Mouse (Mus musculus) kidney, adult 2 months (tissue): ENCODE data around the gene Prpsap2. TPM values are rescaled to one million over a fixed set of nuclear protein-coding genes. Genes with fewer than 3 reads are reported as not detected.

Experiments used
- DNase-seq: peaks from one replicate; pipeline ENCODE4 v3.0.0; 2021
- H3K27ac ChIP-seq: fragments of 200-500 bp; 2 replicates; pipeline ENCODE4 v1.5.1; 2012; ENCODE audit warnings: low read depth, low read length, control low read depth, inconsistent platforms; ENCODE audit not compliant: insufficient read depth
- H3K27me3 ChIP-seq: fragments of 200-500 bp; replicated peaks from 2 replicates; pipeline ENCODE4 v1.6.1; 2012; ENCODE audit warnings: mild to moderate bottlenecking, moderate library complexity, low read length, inconsistent platforms; ENCODE audit not compliant: control insufficient read depth, insufficient read depth
- H3K36me3 ChIP-seq: fragments of 200-500 bp; 2 replicates; pipeline ENCODE4 v1.6.1; 2012; ENCODE audit warnings: mild to moderate bottlenecking, moderate library complexity, low read length, inconsistent platforms; ENCODE audit not compliant: control insufficient read depth, insufficient read depth
- H3K4me1 ChIP-seq: fragments of 200-500 bp; 2 replicates; pipeline ENCODE4 v1.6.1; 2011; ENCODE audit warnings: low read length; ENCODE audit not compliant: control insufficient read depth, insufficient read depth
- H3K4me3 ChIP-seq: fragments of 200-500 bp; 2 replicates; pipeline ENCODE4 v1.5.1; 2011; ENCODE audit warnings: mild to moderate bottlenecking, low read depth, low read length, control low read depth; ENCODE audit not compliant: insufficient read depth
- CTCF ChIP-seq: fragments of 200-500 bp; conservative IDR thresholded peaks from 2 replicates; pipeline ENCODE4 v1.5.1; 2011; ENCODE audit warnings: low read depth, mild to moderate bottlenecking, control low read depth, low read length, moderate library complexity, mixed read lengths; ENCODE audit not compliant: insufficient read depth, insufficient read length
- POLR2A ChIP-seq: fragments of 200-500 bp; IDR thresholded peaks from one replicate; pipeline ENCODE4 v1.6.1; 2011; ENCODE audit warnings: low read depth, low read length, control low read depth
- WGBS: fragments of 180-500 bp; shearing (Covaris S2); methylation state at CpG from one replicate; pipeline ENCODE4 v1.1.7; 2018; 5-methylcytosine and 5-hydroxymethylcytosine counted together
- polyA plus RNA-seq: library from polyadenylated mRNA; depleted of rRNA; stranded (reverse); fragments of >200 nt; gene quantifications from 2 replicates; pipeline ENCODE4 v1.2.3, GENCODE M21; 2012

Prpsap2 gene
- polyA plus RNA-seq, 1 experiment: 21.4 TPM

DNA sequence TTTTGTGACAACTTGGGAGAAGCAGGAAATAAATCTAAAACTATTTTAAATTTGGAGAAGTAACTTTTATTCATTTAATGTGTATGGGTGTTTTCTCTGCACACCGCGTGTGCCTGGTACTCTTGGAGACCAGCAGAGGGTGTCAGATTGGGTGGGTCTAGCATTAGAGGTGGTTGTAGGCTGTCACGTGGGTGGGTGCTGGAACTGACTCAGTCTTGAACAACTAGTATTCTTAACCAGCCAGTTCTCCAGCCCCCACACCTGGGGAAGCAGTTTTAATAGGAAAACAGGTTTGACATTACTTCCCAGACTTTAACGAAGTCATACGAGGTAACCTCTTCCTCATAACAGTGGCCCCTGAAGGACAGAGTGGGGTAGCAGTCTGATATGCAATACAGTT is 1.4 kb downstream of the Prpsap2 start:
- Histone ChIP-seq H3K27ac (no peak overlapping the region), H3K36me3 (no peaks in the 10 kb centered on the region), H3K4me1 (peaks cover 4% of the 10 kb centered on the region; the same call in 1 of the 2 replicates), H3K4me3 (no peak overlapping the region), H3K27me3 (no peaks in the 10 kb centered on the region)
- TF ChIP-seq POLR2A: no peak
- TF ChIP-seq CTCF: no peak
- DNase-seq: no peak
- WGBS: 65% methylated on average over 5 of the region's 5 CpGs

DNA sequence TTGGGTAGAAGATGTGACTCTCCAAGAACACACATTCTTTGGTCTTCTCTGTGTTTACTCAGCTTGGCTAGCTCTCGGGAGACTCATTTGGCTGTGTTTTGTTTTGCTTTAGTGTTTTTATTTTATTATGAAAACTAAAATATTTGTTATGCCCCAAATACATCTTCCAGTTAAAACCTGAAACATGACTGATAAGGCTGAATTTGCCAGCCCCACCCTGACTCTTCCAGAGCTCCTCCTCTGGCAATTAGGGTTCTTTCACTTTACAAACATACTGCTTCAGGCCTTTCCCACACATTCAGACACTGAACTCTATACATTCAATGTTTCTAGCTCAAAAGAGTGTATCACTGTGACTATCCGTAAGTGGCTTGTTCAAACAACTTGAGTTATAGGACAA is 4.7 kb downstream of the Prpsap2 start:
- Histone ChIP-seq H3K27ac (no peak overlapping the region), H3K36me3 (peaks cover 5% of the 10 kb centered on the region), H3K4me3 (no peak overlapping the region), H3K4me1 (peaks cover 4% of the 10 kb centered on the region; the same call in 1 of the 2 replicates), H3K27me3 (no peaks in the 10 kb centered on the region)
- TF ChIP-seq CTCF (no peak), POLR2A (no peak)
- 79% methylated on average over 2 of the region's 2 CpGs for WGBS
- DNase-seq: no peak

DNA sequence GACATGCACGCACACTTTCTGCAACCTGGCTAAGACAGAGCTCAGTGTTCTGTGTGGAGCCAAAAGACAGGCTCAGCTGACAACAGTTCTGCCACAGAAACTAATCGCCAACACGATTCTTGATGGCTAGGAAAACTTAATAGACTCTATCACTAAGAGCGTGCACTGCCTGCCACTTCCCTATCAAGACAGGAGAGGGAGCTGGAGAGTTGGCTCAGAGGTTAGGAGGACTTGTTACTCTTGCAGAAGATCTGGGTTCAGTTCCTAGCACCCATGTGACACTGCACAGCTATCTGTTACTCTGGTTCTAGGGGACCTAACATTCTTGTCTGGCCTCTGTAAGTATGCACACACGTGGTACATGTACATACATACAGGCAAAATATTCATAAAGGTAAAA is 10.3 kb downstream of the Prpsap2 start:
- Histone ChIP-seq H3K27ac (no peak overlapping the region), H3K4me1 (no peaks in the 10 kb centered on the region), H3K36me3 (peaks cover 7% of the 10 kb centered on the region), H3K4me3 (no peak overlapping the region), H3K27me3 (no peaks in the 10 kb centered on the region)
- WGBS: 76% methylated on average over 5 of the region's 5 CpGs
- TF ChIP-seq CTCF: peak; percentile 65
- TF ChIP-seq POLR2A: no peak
- peak; percentile 34 for DNase-seq

DNA sequence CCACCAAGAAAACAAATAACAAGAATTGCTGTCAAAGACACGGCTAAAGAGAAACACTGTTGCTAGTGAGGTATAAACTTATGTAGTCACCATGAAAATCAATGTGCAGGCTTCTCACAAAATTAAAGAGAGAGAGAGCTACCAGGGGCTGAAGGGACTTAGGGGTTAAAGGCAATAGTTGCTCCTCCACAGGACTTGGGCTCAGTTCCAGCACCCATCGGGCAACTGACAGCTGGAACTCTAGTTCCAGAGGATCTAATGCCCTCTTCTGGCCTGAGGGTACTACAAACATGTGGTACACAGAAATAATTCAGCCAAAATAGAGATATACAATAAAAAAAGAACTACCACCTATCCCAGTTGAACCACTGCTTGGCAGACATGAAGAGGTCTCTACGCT is 14.7 kb downstream of the Prpsap2 start:
- Histone ChIP-seq H3K4me3 (no peak overlapping the region), H3K4me1 (no peaks in the 10 kb centered on the region), H3K36me3 (peaks cover 2% of the 10 kb centered on the region; the same call in 1 of the 2 replicates), H3K27ac (no peak overlapping the region), H3K27me3 (no peaks in the 10 kb centered on the region)
- DNase-seq: peak; percentile 23
- TF ChIP-seq CTCF (no peak), POLR2A (no peak)
- WGBS: 58% methylated on average over 3 of the region's 3 CpGs

DNA sequence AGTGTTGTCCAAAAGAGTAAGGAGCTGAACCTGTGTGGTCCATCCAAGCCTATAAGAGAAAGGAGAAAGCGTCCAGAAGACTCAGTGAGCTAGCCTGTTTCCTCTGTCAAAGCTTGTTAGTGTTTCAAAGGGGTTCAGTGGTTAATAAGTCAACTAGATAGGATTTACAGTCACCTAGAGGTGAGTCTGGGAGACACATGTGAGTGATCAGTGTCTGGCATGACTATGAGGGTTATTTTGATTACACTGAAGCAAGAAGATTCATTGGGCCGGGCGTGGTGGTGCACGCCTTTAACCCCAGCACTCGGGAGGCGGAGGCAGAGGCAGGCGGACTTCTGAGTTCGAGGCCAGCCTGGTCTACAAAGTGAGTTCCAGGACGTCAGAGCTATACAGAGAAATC is 16.1 kb downstream of the Prpsap2 start:
- H3K4me1 ChIP-seq: no peaks in the 10 kb centered on the region
- WGBS: 67% methylated on average over 9 of the region's 9 CpGs
- no peak overlapping the region for H3K27ac ChIP-seq
- DNase-seq: peak; percentile 53
- TF ChIP-seq CTCF: no peak
- no peak for TF ChIP-seq POLR2A
- H3K27me3 ChIP-seq: no peaks in the 10 kb centered on the region
- no peak overlapping the region for H3K4me3 ChIP-seq
- peaks cover 7% of the 10 kb centered on the region for H3K36me3 ChIP-seq

DNA sequence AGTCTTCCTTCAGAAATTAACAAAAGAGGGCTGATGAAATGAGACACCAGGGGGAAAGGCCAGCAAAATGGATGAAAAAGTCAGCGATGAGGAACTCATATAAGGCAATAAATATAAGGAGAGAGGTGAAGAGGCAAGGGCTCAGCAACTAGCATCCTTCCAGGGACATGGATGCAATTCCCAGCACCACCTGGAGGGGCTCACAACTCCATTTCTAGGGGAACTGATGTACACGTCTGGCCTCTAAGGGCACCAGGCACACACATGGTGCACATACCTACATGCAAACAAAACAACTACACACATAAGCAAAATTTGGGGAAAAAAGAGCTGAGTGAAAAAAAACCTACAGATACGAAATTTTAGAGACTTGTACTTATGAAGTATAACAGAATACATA is 17.4 kb downstream of the Prpsap2 start:
- Histone ChIP-seq H3K4me1 (no peaks in the 10 kb centered on the region), H3K27me3 (no peaks in the 10 kb centered on the region), H3K4me3 (no peak overlapping the region), H3K36me3 (peaks cover 7% of the 10 kb centered on the region), H3K27ac (no peak overlapping the region)
- DNase-seq: no peak
- 76% methylated on average over 3 of the region's 3 CpGs for WGBS
- TF ChIP-seq POLR2A (no peak), CTCF (0 out of 2 replicates have a peak, but pooled peaks have one; percentile 25)

DNA sequence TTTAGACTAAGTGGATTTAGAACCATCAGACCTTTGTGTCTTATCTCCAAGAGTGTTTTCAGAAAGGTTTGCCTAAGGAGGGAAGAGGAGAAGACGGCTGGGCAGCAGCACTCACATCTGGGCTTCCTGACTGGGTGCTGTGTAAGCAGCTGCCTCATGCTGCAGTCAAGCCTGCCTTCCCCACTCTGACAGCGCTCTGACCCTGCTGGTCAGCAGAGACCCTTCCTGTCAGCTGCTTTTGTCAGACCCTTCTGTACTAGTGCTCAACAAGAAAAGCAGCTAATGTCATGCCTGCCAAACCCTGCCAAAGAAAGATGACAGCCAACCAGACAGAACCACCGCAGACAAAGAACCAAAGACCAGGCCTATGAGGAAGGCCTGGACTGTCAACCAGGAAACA is 18.1 kb downstream of the Prpsap2 start:
- TF ChIP-seq POLR2A: no peak
- TF ChIP-seq CTCF: no peak
- no peaks in the 10 kb centered on the region for H3K4me1 ChIP-seq
- no peaks in the 10 kb centered on the region for H3K27me3 ChIP-seq
- H3K27ac ChIP-seq: no peak overlapping the region
- no peak overlapping the region for H3K4me3 ChIP-seq
- WGBS: 85% methylated on average over 3 of the region's 3 CpGs
- H3K36me3 ChIP-seq: peaks cover 7% of the 10 kb centered on the region
- DNase-seq: no peak

DNA sequence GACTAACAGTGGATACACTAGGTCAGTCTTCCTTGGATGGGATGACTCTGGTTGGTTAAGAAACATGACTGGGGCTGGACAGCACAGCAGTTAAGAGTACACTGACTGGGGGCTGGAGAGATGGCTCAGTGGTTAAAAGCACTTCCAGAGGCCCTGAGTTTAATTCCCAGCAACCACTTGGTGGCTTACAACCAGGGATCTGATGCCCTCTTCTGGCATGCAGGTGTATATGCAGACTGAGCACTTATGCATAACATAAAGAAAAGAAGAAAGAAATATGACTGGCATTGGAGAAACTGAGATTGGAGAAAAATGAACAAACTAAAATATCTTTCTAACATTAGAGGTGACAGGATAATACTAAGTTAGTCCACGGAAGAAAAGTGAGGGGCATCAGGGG is 21.4 kb downstream of the Prpsap2 start:
- H3K4me1 ChIP-seq: no peaks in the 10 kb centered on the region
- TF ChIP-seq CTCF: no peak
- TF ChIP-seq POLR2A: no peak
- WGBS: 100% methylated on average over 1 of the region's 1 CpGs
- no peaks in the 10 kb centered on the region for H3K27me3 ChIP-seq
- no peak overlapping the region for H3K27ac ChIP-seq
- peaks cover 7% of the 10 kb centered on the region for H3K36me3 ChIP-seq
- no peak for DNase-seq
- no peak overlapping the region for H3K4me3 ChIP-seq
